ENCODE assay signal across 9 mouse cellular contexts in the genomic region with DNA sequence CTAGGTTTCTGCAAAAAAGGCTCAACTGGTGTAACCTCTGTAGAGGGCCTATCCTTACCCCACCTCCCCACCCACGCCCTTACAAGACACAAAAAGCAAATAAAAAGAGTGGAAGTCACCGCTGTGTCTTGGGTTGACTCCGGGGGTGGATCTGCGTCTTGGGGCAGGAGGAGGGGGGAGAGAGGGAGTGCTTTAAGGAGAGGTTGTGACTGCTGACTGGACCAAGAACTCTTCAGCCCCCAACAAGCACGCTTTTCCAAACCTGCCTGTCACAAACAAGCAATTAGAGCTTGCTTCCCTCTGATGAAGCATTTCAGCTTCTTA. TPM values are rescaled to one million over a fixed set of nuclear protein-coding genes. Genes with fewer than 3 reads are reported as not detected.
DNase-seq lines count a peak whose midpoint lies in the region; ATAC-seq and TF ChIP-seq lines count a peak whose summit lies in the region.
"Had no signal": no experiment of that assay in that cellular context is flagged by ENCODE, and none has a peak within 500 bp of the region (broad histone marks: within the 10 kb centered on the region; RNA-seq: fewer than 3 reads in every experiment).

No protein-coding gene starts in this region.

- DNase-seq in gastrocnemius, adult 2 months, result peak; percentile 20
- DNase-seq in gastrocnemius, postnatal 4 days (ENCODE audit: low spot score in 2 of 2), result no peak
- DNase-seq in hindbrain, embryonic 14.5 days (ENCODE audit: low spot score), result no peak
- no peak for DNase-seq in midbrain, embryonic 14.5 days
- DNase-seq in adrenal gland, adult 2 months, result no peak
- DNase-seq in c-Kit-positive CD71-positive TER-119-positive erythroid progenitor cells, embryonic 14.5 days (ENCODE audit: low spot score), result no peak
- DNase-seq in urinary bladder, adult 18-20 months (ENCODE audit: low spot score in 2 of 2), result no peak

- intact Hi-C loops in gastrocnemius, adult 2 months (cut with DNase I), result no loop called here

- 25% methylated on average over 5 of the region's 5 CpGs for WGBS in hindbrain, embryonic 14.5 days
- 15% methylated on average over 5 of the region's 5 CpGs for WGBS in midbrain, embryonic 14.5 days

- ATAC-seq in hindbrain, embryonic 14.5 days (ENCODE audit: low FRiP score), result no peak
- ATAC-seq in midbrain, embryonic 14.5 days (ENCODE audit: low FRiP score, low TSS enrichment), result no peak

- H3K4me3 ChIP-seq in gastrocnemius, adult 2 months, result peak overlapping the region; percentile 94
- H3K4me3 ChIP-seq in E14TG2a.4 (replicated peaks; ENCODE audit: low read length), result peak overlapping the region; percentile 86
- peak overlapping the region; percentile 74 for H3K4me3 ChIP-seq in hindbrain, embryonic 14.5 days (replicated peaks; ENCODE audit: low read length)
- H3K4me3 ChIP-seq in midbrain, embryonic 14.5 days (replicated peaks; ENCODE audit: low read depth, low read length), result peak overlapping the region; percentile 71

- no peaks in the 10 kb centered on the region for H3K9me3 ChIP-seq in E14TG2a.4 (ENCODE audit: low read length)
- H3K9me3 ChIP-seq in hindbrain, embryonic 14.5 days (ENCODE audit: control insufficient read depth, low read length), result no peaks in the 10 kb centered on the region
- H3K9me3 ChIP-seq in midbrain, embryonic 14.5 days (ENCODE audit: control insufficient read depth, low read length), result no peaks in the 10 kb centered on the region

- peak overlapping the region; percentile 85 for H3K4me2 ChIP-seq in hindbrain, embryonic 14.5 days (replicated peaks)
- peak overlapping the region; percentile 90 for H3K4me2 ChIP-seq in midbrain, embryonic 14.5 days (ENCODE audit: low read length)

- no peak for TF ChIP-seq CTCF in gastrocnemius, adult 2 months (IDR thresholded peaks at IDR 0.05)
- TF ChIP-seq CTCF in E14TG2a.4 (conservative IDR thresholded peaks at IDR 0.05; ENCODE audit: low read length), result no peak

- peak overlapping the region; percentile 96 for H3K27ac ChIP-seq in gastrocnemius, adult 2 months
- peak overlapping the region; percentile 90 for H3K27ac ChIP-seq in hindbrain, embryonic 14.5 days
- H3K27ac ChIP-seq in midbrain, embryonic 14.5 days (replicated peaks; ENCODE audit: low read depth, low read length), result peak overlapping the region; percentile 93

- H3K36me3 ChIP-seq in E14TG2a.4 (ENCODE audit: insufficient read depth, low read length), result peaks cover 8% of the 10 kb centered on the region; the same call in 1 of the 2 replicates
- peaks cover 13% of the 10 kb centered on the region; the same call in 1 of the 2 replicates for H3K36me3 ChIP-seq in hindbrain, embryonic 14.5 days (replicated peaks; ENCODE audit: control insufficient read depth, insufficient read depth)
- no peaks in the 10 kb centered on the region for H3K36me3 ChIP-seq in midbrain, embryonic 14.5 days (ENCODE audit: control insufficient read depth, insufficient read depth, low read length)

- H3K27me3 ChIP-seq in E14TG2a.4 (ENCODE audit: insufficient read depth, low read length), result peaks cover 52% of the 10 kb centered on the region
- H3K27me3 ChIP-seq in hindbrain, embryonic 14.5 days (ENCODE audit: control insufficient read depth, insufficient read depth, low read length), result peaks cover 23% of the 10 kb centered on the region
- peaks cover 14% of the 10 kb centered on the region; the same call in 1 of the 2 replicates for H3K27me3 ChIP-seq in midbrain, embryonic 14.5 days (ENCODE audit: control insufficient read depth, insufficient read depth, low read length)

- peak overlapping the region; percentile 72 for H3K9ac ChIP-seq in hindbrain, embryonic 14.5 days
- H3K9ac ChIP-seq in midbrain, embryonic 14.5 days (replicated peaks; ENCODE audit: low read length), result peak overlapping the region; percentile 68; the same call in 1 of the 2 replicates

- peaks cover 76% of the 10 kb centered on the region for H3K4me1 ChIP-seq in E14TG2a.4 (replicated peaks; ENCODE audit: low read depth, low read length)
- peaks cover 46% of the 10 kb centered on the region for H3K4me1 ChIP-seq in hindbrain, embryonic 14.5 days (replicated peaks; ENCODE audit: control insufficient read depth, insufficient read depth, low read length)
- peaks cover 53% of the 10 kb centered on the region for H3K4me1 ChIP-seq in midbrain, embryonic 14.5 days (ENCODE audit: control insufficient read depth, insufficient read depth, low read length)

RNA-seq across cellular contexts. Expression of gene Ppt2, which starts 0.3 kb away (rescaled TPM):
- total RNA-seq in gastrocnemius, adult 2 months (2021), result 10 to 100 TPM; 40.5 to 42.2 TPM
- total RNA-seq in gastrocnemius, postnatal 4 days (2021), result 10 to 100 TPM; 35.9 to 44.8 TPM
- 22.2 and 25.4 TPM in 2 replicates for polyA plus RNA-seq in hindbrain, embryonic 14.5 days (2014; fragmentation: Nextera tagmentation; extraction: Ambion mirVana)
- 23.4 and 25.5 TPM in 2 replicates for polyA plus RNA-seq in midbrain, embryonic 14.5 days (2014; fragmentation: Nextera tagmentation; extraction: Ambion mirVana)
- 10 to 100 TPM; 58.3 to 70.7 TPM for total RNA-seq in adrenal gland, adult 2 months (2021)
- polyA plus RNA-seq in adrenal gland, adult 2 months (2012; rRNA removed), result 58.5 and 102 TPM in 2 replicates

RNA-seq across cellular contexts. Expression of gene Prrt1, which starts 0.7 kb away (rescaled TPM):
- total RNA-seq in gastrocnemius, adult 2 months (2021), result under 1 TPM; 0.28 to 0.36 TPM
- under 1 TPM; 0.34 to 0.76 TPM for total RNA-seq in gastrocnemius, postnatal 4 days (2021)
- 7.3 and 8.6 TPM in 2 replicates for polyA plus RNA-seq in hindbrain, embryonic 14.5 days (2014; fragmentation: Nextera tagmentation; extraction: Ambion mirVana)
- polyA plus RNA-seq in midbrain, embryonic 14.5 days (2014; fragmentation: Nextera tagmentation; extraction: Ambion mirVana), result 12.4 and 13.6 TPM in 2 replicates
- 10 to 100 TPM in 1 of 2 experiments, 1 to 10 TPM in 1; 9.1 to 12.8 TPM for total RNA-seq in adrenal gland, adult 2 months (2021)
- polyA plus RNA-seq in adrenal gland, adult 2 months (2012; rRNA removed), result 22.1 and 32.8 TPM in 2 replicates
- polyA plus RNA-seq: C2C12 had no signal

RNA-seq across cellular contexts. Expression of gene Egfl8, which starts 12.8 kb away (rescaled TPM):
- total RNA-seq in gastrocnemius, adult 2 months (2021), result 1 to 10 TPM; 1.5 to 1.9 TPM
- total RNA-seq in gastrocnemius, postnatal 4 days (2021), result 10 to 100 TPM; 20.7 to 23.1 TPM
- 8.8 and 11.4 TPM in 2 replicates for polyA plus RNA-seq in hindbrain, embryonic 14.5 days (2014; fragmentation: Nextera tagmentation; extraction: Ambion mirVana)
- 6.7 and 9.5 TPM in 2 replicates for polyA plus RNA-seq in midbrain, embryonic 14.5 days (2014; fragmentation: Nextera tagmentation; extraction: Ambion mirVana)
- 1 to 10 TPM; 2.4 to 3.0 TPM for total RNA-seq in adrenal gland, adult 2 months (2021)
- 2.4 and 4.2 TPM in 2 replicates for polyA plus RNA-seq in adrenal gland, adult 2 months (2012; rRNA removed)

RNA-seq across cellular contexts. Expression of gene Fkbpl, which starts 16.0 kb away (rescaled TPM):
- total RNA-seq in gastrocnemius, adult 2 months (2021), result 1 to 10 TPM; 4.5 to 9.3 TPM
- total RNA-seq in gastrocnemius, postnatal 4 days (2021), result 1 to 10 TPM; 8.1 to 8.3 TPM
- polyA plus RNA-seq in hindbrain, embryonic 14.5 days (2014; fragmentation: Nextera tagmentation; extraction: Ambion mirVana), result 11.7 and 12.9 TPM in 2 replicates
- 11.2 and 14.5 TPM in 2 replicates for polyA plus RNA-seq in midbrain, embryonic 14.5 days (2014; fragmentation: Nextera tagmentation; extraction: Ambion mirVana)
- 10 to 100 TPM; 12.7 to 17.2 TPM for total RNA-seq in adrenal gland, adult 2 months (2021)
- polyA plus RNA-seq in adrenal gland, adult 2 months (2012; rRNA removed), result 7.1 and 7.6 TPM in 2 replicates

RNA-seq across cellular contexts. Expression of gene Atf6b, which starts 18.3 kb away (rescaled TPM):
- total RNA-seq in gastrocnemius, adult 2 months (2021), result 1 to 10 TPM; 7.1 to 9.1 TPM
- 10 to 100 TPM; 20.1 to 22.5 TPM for total RNA-seq in gastrocnemius, postnatal 4 days (2021)
- polyA plus RNA-seq in hindbrain, embryonic 14.5 days (2014; fragmentation: Nextera tagmentation; extraction: Ambion mirVana), result 84.7 and 87.6 TPM in 2 replicates
- 97.1 TPM in 2 replicates for polyA plus RNA-seq in midbrain, embryonic 14.5 days (2014; fragmentation: Nextera tagmentation; extraction: Ambion mirVana)
- 10 to 100 TPM; 44.1 to 53.2 TPM for total RNA-seq in adrenal gland, adult 2 months (2021)
- polyA plus RNA-seq in adrenal gland, adult 2 months (2012; rRNA removed), result 114 and 118 TPM in 2 replicates

Comparison
In these comparisons a context has a peak if more than half of its experiments do, and no peak if none do; other contexts are left out.
1. RNA of gene Egfl8, which starts 12.8 kb away (total RNA-seq): 20.7 to 23.1 TPM in gastrocnemius, postnatal 4 days; 2.4 to 3.0 TPM in adrenal gland, adult 2 months and 1.5 to 1.9 TPM in gastrocnemius, adult 2 months; every median in the first group is over 4 times any median in the second.
2. RNA of gene Prrt1, which starts 0.7 kb away (total RNA-seq): 9.1 to 12.8 TPM in adrenal gland, adult 2 months; 0.34 to 0.76 TPM in gastrocnemius, postnatal 4 days and 0.28 to 0.36 TPM in gastrocnemius, adult 2 months; every median in the first group is over 4 times any median in the second.
3. Peak in every context shown above with its lines, with median percentiles within 50 percentile points of each other: H3K27ac ChIP-seq and H3K4me3 ChIP-seq.